In genomic region chr1:77471037-77471436, GRCm38 (mm10) we compare ENCODE assay signal across 17 mouse cellular contexts. TPM values are rescaled to one million over a fixed set of nuclear protein-coding genes. Genes with fewer than 3 reads are reported as not detected.
DNase-seq lines count a peak whose midpoint lies in the region; ATAC-seq and TF ChIP-seq lines count a peak whose summit lies in the region.
"Had no signal": no experiment of that assay in that cellular context is flagged by ENCODE, and none has a peak within 500 bp of the region (broad histone marks: within the 10 kb centered on the region; RNA-seq: fewer than 3 reads in every experiment).

No protein-coding gene starts in this region.

- no peaks in the 10 kb centered on the region for H3K27me3 ChIP-seq in heart, postnatal 0 days (ENCODE audit: control insufficient read depth, insufficient read depth, low read length)
- no peaks in the 10 kb centered on the region for H3K27me3 ChIP-seq in Patski
- no peaks in the 10 kb centered on the region for H3K27me3 ChIP-seq in intestine, embryonic 16.5 days (replicated peaks; ENCODE audit: control insufficient read depth, insufficient read depth, low read length)
- H3K27me3 ChIP-seq in hindbrain, embryonic 11.5 days (ENCODE audit: control insufficient read depth, insufficient read depth, low read length) = no peaks in the 10 kb centered on the region
- H3K27me3 ChIP-seq: hindbrain, embryonic 12.5 days; limb, embryonic 15.5 days; midbrain, embryonic 15.5 days; neural tube, embryonic 12.5 days had no signal

- POLR2A ChIA-PET in Patski (lab: Charles Lee) = no interaction called here

- H3K36me3 ChIP-seq in heart, postnatal 0 days (replicated peaks; ENCODE audit: control insufficient read depth, insufficient read depth, low read length) = no peaks in the 10 kb centered on the region
- H3K36me3 ChIP-seq in intestine, embryonic 16.5 days (ENCODE audit: control insufficient read depth, insufficient read depth, low read length) = no peaks in the 10 kb centered on the region
- H3K36me3 ChIP-seq in hindbrain, embryonic 11.5 days (ENCODE audit: control insufficient read depth, insufficient read depth, low read length) = no peaks in the 10 kb centered on the region
- H3K36me3 ChIP-seq: hindbrain, embryonic 12.5 days; limb, embryonic 15.5 days; midbrain, embryonic 15.5 days; neural tube, embryonic 12.5 days had no signal

- TF ChIP-seq CTCF in heart, postnatal 0 days (IDR thresholded peaks at IDR 0.05; ENCODE audit: low read depth) = no peak
- no peak for TF ChIP-seq CTCF in Patski (IDR thresholded peaks at IDR 0.05)

- DNase-seq in heart, postnatal 0 days (ENCODE audit: low spot score) = peak; percentile 29
- DNase-seq in heart, postnatal 25 days (ENCODE audit: low spot score) = no peak
- DNase-seq in 3T3-L1 (ENCODE audit: low read depth, low spot score) = peak; percentile 85
- no peak for DNase-seq in Patski (ENCODE audit: low read depth, low spot score)
- DNase-seq in hindbrain, embryonic 11.5 days (ENCODE audit: low spot score) = no peak
- DNase-seq in liver = no peak
- DNase-seq: adrenal gland, adult 2 months; cerebellum, adult 9-10 months; gastrocnemius, postnatal 10 days; kidney, adult 18-20 months; kidney, postnatal 4 days had no signal

- H3K4me1 ChIP-seq in heart, postnatal 0 days (ENCODE audit: control insufficient read depth, insufficient read depth) = no peaks in the 10 kb centered on the region
- H3K4me1 ChIP-seq in intestine, embryonic 16.5 days (ENCODE audit: control insufficient read depth, insufficient read depth, low read length) = peaks cover 24% of the 10 kb centered on the region
- H3K4me1 ChIP-seq in hindbrain, embryonic 11.5 days (replicated peaks; ENCODE audit: control insufficient read depth, insufficient read depth, low read length) = no peaks in the 10 kb centered on the region

- TF ChIP-seq EP300 in heart, postnatal 0 days (IDR thresholded peaks at IDR 0.05; ENCODE audit: low read depth) = no peak

- no peak overlapping the region for H3K4me3 ChIP-seq in heart, postnatal 0 days (ENCODE audit: low read depth, low read length)
- H3K4me3 ChIP-seq in intestine, embryonic 16.5 days (ENCODE audit: low read length) = no peak overlapping the region
- no peak overlapping the region for H3K4me3 ChIP-seq in hindbrain, embryonic 11.5 days (ENCODE audit: low read depth, low read length)
- H3K4me3 ChIP-seq: forebrain, embryonic 10.5 days; hindbrain, embryonic 12.5 days; limb, embryonic 15.5 days; midbrain, embryonic 15.5 days; neural tube, embryonic 12.5 days had no signal

- no peak overlapping the region for H3K27ac ChIP-seq in heart, postnatal 0 days (ENCODE audit: low read depth)
- peak overlapping the region; percentile 63 for H3K27ac ChIP-seq in intestine, embryonic 16.5 days (ENCODE audit: low read length)
- no peak overlapping the region for H3K27ac ChIP-seq in hindbrain, embryonic 11.5 days (ENCODE audit: low read depth, low read length)
- H3K27ac ChIP-seq: forebrain, embryonic 10.5 days; hindbrain, embryonic 12.5 days; limb, embryonic 15.5 days; midbrain, embryonic 15.5 days; neural tube, embryonic 12.5 days had no signal

- CTCF ChIA-PET in Patski (lab: Charles Lee) = interaction anchor here (0.7 to 1.5 kb wide), 3 partner anchors 15 to 42 kb away, joined by 3 read pairs; no protein-coding TSS in a partner anchor

- WGBS in heart, postnatal 0 days = 51% methylated on average over 5 of the region's 5 CpGs
- WGBS in intestine, embryonic 16.5 days = 15% methylated on average over 5 of the region's 5 CpGs
- WGBS in hindbrain, embryonic 11.5 days = 66% methylated on average over 5 of the region's 5 CpGs

- H3K4me2 ChIP-seq in heart, postnatal 0 days (ENCODE audit: low read depth, low read length) = no peak overlapping the region
- no peak overlapping the region; the same call in 1 of the 2 replicates for H3K4me2 ChIP-seq in intestine, embryonic 16.5 days (ENCODE audit: low read depth, low read length)
- H3K4me2 ChIP-seq in hindbrain, embryonic 11.5 days (replicated peaks; ENCODE audit: low read depth, low read length) = no peak overlapping the region
- H3K4me2 ChIP-seq: hindbrain, embryonic 12.5 days; limb, embryonic 15.5 days; midbrain, embryonic 15.5 days; neural tube, embryonic 12.5 days had no signal

- H3K9me3 ChIP-seq in heart, postnatal 0 days (replicated peaks; ENCODE audit: control insufficient read depth, low read length) = no peaks in the 10 kb centered on the region
- H3K9me3 ChIP-seq in intestine, embryonic 16.5 days (ENCODE audit: control insufficient read depth, low read length) = no peaks in the 10 kb centered on the region
- no peaks in the 10 kb centered on the region for H3K9me3 ChIP-seq in hindbrain, embryonic 11.5 days (ENCODE audit: control insufficient read depth, low read length)
- H3K9me3 ChIP-seq: forebrain, embryonic 10.5 days; hindbrain, embryonic 12.5 days; limb, embryonic 15.5 days; midbrain, embryonic 15.5 days; neural tube, embryonic 12.5 days had no signal

- in situ Hi-C loops in Patski (cut with MboI; ENCODE audit: low pct_unique_long_range_greater_than_20kb) = no loop called here

- H3K9ac ChIP-seq in heart, postnatal 0 days (replicated peaks; ENCODE audit: low read depth, low read length) = no peak overlapping the region
- no peak overlapping the region for H3K9ac ChIP-seq in intestine, embryonic 16.5 days (ENCODE audit: low read depth, low read length)
- no peak overlapping the region for H3K9ac ChIP-seq in hindbrain, embryonic 11.5 days (ENCODE audit: low read depth, low read length)
- H3K9ac ChIP-seq: hindbrain, embryonic 12.5 days; limb, embryonic 15.5 days; midbrain, embryonic 15.5 days; neural tube, embryonic 12.5 days had no signal

- intact Hi-C loops in heart, postnatal 25 days (cut with DNase I) = no loop called here

- ATAC-seq in heart, postnatal 0 days (ENCODE audit: insufficient read depth, low read depth) = no peak
- ATAC-seq in Patski = peak; percentile 62
- ATAC-seq in intestine, embryonic 16.5 days = no peak
- ATAC-seq in hindbrain, embryonic 11.5 days (ENCODE audit: low FRiP score) = no peak
- ATAC-seq: midbrain, embryonic 15.5 days had no signal

RNA-seq across cellular contexts. Expression of gene Epha4, which starts 43.9 kb away (rescaled TPM):
- 20.3 and 27.3 TPM in 2 replicates for total RNA-seq in heart, postnatal 0 days (2014; rRNA removed; ENCODE audit: low replicate concordance)
- 8.5 TPM in 2 replicates for polyA plus RNA-seq in heart, postnatal 0 days (2015; fragmentation: Nextera tagmentation; extraction: Ambion mirVana)
- 10 to 100 TPM; 27.4 to 28.7 TPM for total RNA-seq in heart, postnatal 25 days (2021)
- 25.9 TPM for polyA plus RNA-seq in Patski (2021)
- 5.0 and 6.0 TPM in 2 replicates for polyA plus RNA-seq in intestine, embryonic 16.5 days (2015; fragmentation: Nextera tagmentation; extraction: Ambion mirVana)
- 25.9 and 28.0 TPM in 2 replicates for polyA plus RNA-seq in hindbrain, embryonic 11.5 days (2014; fragmentation: Nextera tagmentation; extraction: Ambion mirVana)

Comparison
In these comparisons a context has a peak if more than half of its experiments do, and no peak if none do; other contexts are left out.
1. DNase-seq: peak in heart, postnatal 0 days (single experiment) and 3T3-L1 (single experiment); none in heart, postnatal 25 days (single experiment), Patski (single experiment), hindbrain, embryonic 11.5 days (single experiment) and liver (single experiment).